Mouse (Mus musculus) liver, embryonic 14.5 days (tissue): ENCODE measurements at regions not wholly inside any gene's neighbourhood (a gene's known extent, or its start where the extent isn't known, plus 50 kb on each side); places are given as distances from the start of the nearest gene placed in this dataset.

ENCODE experiments used
- ATAC-seq: fragments of 200-750 bp; cut with Nextera tagmentation; 2 replicates; pipeline ENCODE4 v1.8.0; 2017; ENCODE audit warnings: moderate number of reproducible peaks, mild to moderate bottlenecking, moderate library complexity; ENCODE audit not compliant: insufficient read depth
- DNase-seq, 3 experiments: peaks; one replicate each; pipeline ENCODE4 v3.0.0-alpha.2; 2012 to 2013; ENCODE audit warnings: low read depth in 3 of 3, low spot score in 3 of 3
- H3K27ac ChIP-seq: fragments of 300-500 bp; sonication (generic); 2 replicates; pipeline ENCODE4 v1.5.1; 2014; ENCODE audit warnings: moderate library complexity, mild to moderate bottlenecking, control low read depth, inconsistent platforms
- H3K27me3 ChIP-seq: fragments of 300-500 bp; sonication (generic); 2 replicates; pipeline ENCODE4 v1.6.1; 2014; ENCODE audit warnings: mild to moderate bottlenecking, low read length, moderate library complexity; ENCODE audit not compliant: control insufficient read depth, insufficient read depth
- H3K36me3 ChIP-seq: fragments of 300-500 bp; sonication (generic); replicated peaks from 2 replicates; pipeline ENCODE4 v1.6.1; 2014; ENCODE audit warnings: low read depth; ENCODE audit not compliant: control insufficient read depth, insufficient read depth
- H3K4me1 ChIP-seq, 2 experiments: fragments of 200-500 bp in 1 of 2; fragments of 300-500 bp in 1 of 2; sonication (generic) in 1 of 2; replicated peaks; 2 replicates each; pipeline ENCODE4 v1.6.1; 2012 to 2014; ENCODE audit warnings: antibody characterized with exemption in 1 of 2, inconsistent platforms in 1 of 2, low read length in 1 of 2; ENCODE audit not compliant: control insufficient read depth in 2 of 2, insufficient read depth in 2 of 2
- H3K4me2 ChIP-seq: fragments of 300-500 bp; sonication (generic); 2 replicates; pipeline ENCODE4 v1.6.1; 2014; ENCODE audit warnings: low read depth, mild to moderate bottlenecking, control low read depth, moderate library complexity
- H3K4me3 ChIP-seq, 2 experiments: fragments of 200-500 bp in 1 of 2; fragments of 300-500 bp in 1 of 2; sonication (generic) in 1 of 2; 2 replicates each; pipeline ENCODE4 v1.5.1; 2012 to 2014; ENCODE audit warnings: low read depth in 2 of 2, low read length in 2 of 2, mild to moderate bottlenecking in 2 of 2, control low read depth in 1 of 2, inconsistent platforms in 1 of 2, moderate library complexity in 1 of 2; ENCODE audit not compliant: insufficient read depth in 1 of 2
- H3K9ac ChIP-seq: fragments of 300-500 bp; sonication (generic); replicated peaks from 2 replicates; pipeline ENCODE4 v1.6.1; 2014; ENCODE audit warnings: mild to moderate bottlenecking, control low read depth, moderate library complexity
- H3K9me3 ChIP-seq: fragments of 300-500 bp; sonication (generic); 2 replicates; pipeline ENCODE4 v1.6.1; 2016; ENCODE audit warnings: low read length, mixed read lengths; ENCODE audit not compliant: control insufficient read depth
- CTCF ChIP-seq: IDR thresholded peaks from 2 replicates; pipeline ENCODE4 v1.5.1; 2016; ENCODE audit warnings: antibody characterized with exemption, low read depth, control low read depth
- EP300 ChIP-seq: IDR thresholded peaks from 2 replicates; pipeline ENCODE4 v1.6.1; 2016; ENCODE audit warnings: antibody characterized with exemption, low read depth
- WGBS: fragments of 180-500 bp; shearing (Covaris S2); extraction: QIAGEN DNeasy Blood & Tissue Kit; methylation state at CpG from one replicate; pipeline ENCODE4 v1.1.7; 2014; ENCODE audit not compliant: insufficient replicate concordance; 5-methylcytosine and 5-hydroxymethylcytosine counted together

DNA sequence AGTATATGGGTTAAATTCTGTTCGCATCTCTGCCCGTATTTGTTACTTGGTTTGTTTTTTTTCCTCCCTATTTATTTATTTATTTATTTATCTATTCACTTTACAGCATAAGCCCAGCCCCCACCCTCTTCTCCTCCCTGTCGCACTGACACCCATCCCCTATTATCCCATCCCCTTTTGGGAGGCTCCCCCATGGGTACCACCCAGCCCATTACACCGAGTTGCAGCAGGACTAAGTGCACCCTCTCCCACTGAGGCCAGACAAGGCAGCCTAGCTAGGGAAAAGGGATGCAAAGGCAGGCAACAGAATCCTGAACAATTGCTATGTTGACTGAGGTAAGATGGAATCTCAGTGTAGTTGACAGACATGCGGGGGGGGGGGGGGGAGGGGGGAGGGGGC, 135.0 kb downstream of the Cxcl12 start:
- H3K27me3 ChIP-seq = no peaks in the 10 kb centered on the region
- no peak overlapping the region for H3K27ac ChIP-seq
- H3K36me3 ChIP-seq = no peaks in the 10 kb centered on the region
- DNase-seq (no peak), ATAC-seq (no peak)
- 46% methylated on average over 4 of the region's 5 CpGs for WGBS
- H3K4me1 ChIP-seq = peaks cover 0 to 12% of the 10 kb centered on the region in 2 experiments; a peak in 2 of 4 replicates
- TF ChIP-seq CTCF (no peak), EP300 (no peak)
- no peak overlapping the region for H3K4me3 ChIP-seq
- H3K4me2 ChIP-seq = no peak overlapping the region
- no peaks in the 10 kb centered on the region for H3K9me3 ChIP-seq
- H3K9ac ChIP-seq = no peak overlapping the region

DNA sequence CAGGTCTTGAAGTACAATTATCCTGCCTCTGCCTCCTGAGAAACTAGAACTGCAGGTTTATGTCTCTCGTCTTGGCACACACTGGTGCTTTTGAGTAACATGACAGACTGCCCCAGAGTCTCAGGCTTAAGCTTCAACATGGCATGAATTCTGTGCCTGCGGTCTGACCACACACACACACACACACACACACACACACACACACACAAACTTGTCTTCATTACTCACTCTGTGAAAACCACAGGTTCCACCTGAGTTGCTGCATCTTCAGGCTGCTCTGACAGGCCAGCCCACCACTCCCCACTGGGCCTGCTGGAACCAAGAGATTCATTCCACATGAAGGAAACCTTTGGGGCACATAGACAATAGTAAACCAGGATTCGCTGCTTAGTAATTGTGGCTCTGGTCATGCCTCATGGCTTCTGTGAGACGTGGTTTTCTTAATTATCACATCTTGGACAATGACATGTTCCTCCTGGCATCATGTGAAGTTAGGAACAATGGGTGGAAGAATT, 137.5 kb downstream of the Cxcl12 start:
- Histone ChIP-seq H3K4me2 (no peak overlapping the region), H3K27me3 (no peaks in the 10 kb centered on the region), H3K4me3 (no peak overlapping the region), H3K4me1 (no peaks in the 10 kb centered on the region; a peak in 1 of 4 replicates), H3K27ac (no peak overlapping the region), H3K36me3 (no peaks in the 10 kb centered on the region), H3K9ac (no peak overlapping the region), H3K9me3 (no peaks in the 10 kb centered on the region)
- ATAC-seq = no peak
- WGBS = 55% methylated on average over 4 of the region's 4 CpGs
- TF ChIP-seq CTCF = no peak
- TF ChIP-seq EP300 = no peak
- no peak for DNase-seq

DNA sequence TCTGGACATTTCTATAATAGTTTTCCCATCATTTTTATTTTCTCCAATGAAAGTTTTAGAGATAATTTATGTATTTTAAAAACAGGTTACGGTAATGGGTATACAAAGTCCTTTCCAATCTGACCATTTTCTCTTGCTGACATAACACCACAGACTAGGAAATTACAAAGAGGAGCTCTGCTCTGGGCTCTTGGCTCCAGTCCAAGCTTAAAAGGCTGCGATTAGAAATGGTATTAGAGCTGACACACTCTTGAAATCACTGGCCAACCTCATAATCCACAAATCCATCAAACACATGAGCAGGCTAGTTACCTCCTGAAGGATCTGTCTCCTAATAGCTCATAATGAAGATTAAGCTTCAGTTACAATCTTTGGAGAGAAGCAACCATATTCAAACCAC, 140.3 kb downstream of the Cxcl12 start:
- 45% methylated on average over 2 of the region's 2 CpGs for WGBS
- no peaks in the 10 kb centered on the region for H3K27me3 ChIP-seq

DNA sequence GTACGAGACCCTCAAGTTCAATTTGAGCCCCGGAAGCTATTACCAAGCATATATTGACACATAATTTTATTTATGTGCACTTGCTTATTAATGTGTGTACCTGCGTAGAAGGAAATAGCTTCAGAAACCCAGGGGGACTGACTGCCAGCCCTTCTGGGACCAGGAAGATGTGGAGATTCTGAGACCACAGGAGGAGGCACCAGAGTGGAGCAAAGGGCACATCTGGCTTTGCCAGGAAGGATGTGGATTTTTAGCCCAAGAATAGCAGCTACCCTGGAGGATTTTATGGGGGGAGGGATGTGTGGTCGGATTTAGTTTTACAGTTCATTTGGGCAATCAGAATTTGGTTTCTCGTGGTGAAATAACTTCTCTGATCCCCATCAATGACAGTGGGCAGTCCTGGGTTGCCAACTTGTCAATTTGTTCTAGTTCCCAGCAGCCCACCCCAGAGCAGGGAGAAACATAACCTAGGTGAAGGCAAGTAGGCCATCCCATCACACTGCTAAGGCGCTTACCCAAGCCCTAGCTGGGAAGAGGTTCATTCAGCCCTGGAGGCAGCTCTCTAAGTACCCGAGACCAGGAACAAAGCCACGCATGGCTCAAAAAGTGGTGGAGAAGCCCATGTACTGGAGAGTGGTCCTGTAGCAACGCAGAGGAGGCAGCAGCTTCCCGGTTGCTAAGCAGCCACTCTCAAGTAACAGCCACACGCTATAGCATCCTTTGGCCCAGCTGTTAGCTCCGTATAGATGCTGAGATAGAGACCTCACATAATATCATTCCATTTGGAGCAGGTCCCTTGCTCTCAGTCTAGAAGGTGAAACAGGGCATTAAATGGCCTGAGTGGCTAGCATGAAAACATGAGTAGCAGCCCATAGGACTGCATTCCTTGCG, 144.8 kb downstream of the Cxcl12 start:
- Histone ChIP-seq H3K4me3 (no peak overlapping the region), H3K9me3 (no peaks in the 10 kb centered on the region), H3K36me3 (no peaks in the 10 kb centered on the region), H3K27ac (no peak overlapping the region), H3K27me3 (no peaks in the 10 kb centered on the region), H3K9ac (no peak overlapping the region), H3K4me1 (no peaks in the 10 kb centered on the region), H3K4me2 (no peak overlapping the region)
- TF ChIP-seq CTCF (no peak), EP300 (no peak)
- ATAC-seq (no peak), DNase-seq (no peak)
- WGBS = 52% methylated on average over 13 of the region's 13 CpGs

More for the DNA sequence above, 140.3 kb downstream of the Cxcl12 start:
- Histone ChIP-seq H3K27ac (no peak overlapping the region), H3K9me3 (no peaks in the 10 kb centered on the region), H3K9ac (no peak overlapping the region), H3K36me3 (no peaks in the 10 kb centered on the region), H3K4me1 (no peaks in the 10 kb centered on the region), H3K4me2 (no peak overlapping the region), H3K4me3 (no peak overlapping the region)
- TF ChIP-seq CTCF (no peak), EP300 (no peak)
- DNase-seq (no peak), ATAC-seq (no peak)

DNA sequence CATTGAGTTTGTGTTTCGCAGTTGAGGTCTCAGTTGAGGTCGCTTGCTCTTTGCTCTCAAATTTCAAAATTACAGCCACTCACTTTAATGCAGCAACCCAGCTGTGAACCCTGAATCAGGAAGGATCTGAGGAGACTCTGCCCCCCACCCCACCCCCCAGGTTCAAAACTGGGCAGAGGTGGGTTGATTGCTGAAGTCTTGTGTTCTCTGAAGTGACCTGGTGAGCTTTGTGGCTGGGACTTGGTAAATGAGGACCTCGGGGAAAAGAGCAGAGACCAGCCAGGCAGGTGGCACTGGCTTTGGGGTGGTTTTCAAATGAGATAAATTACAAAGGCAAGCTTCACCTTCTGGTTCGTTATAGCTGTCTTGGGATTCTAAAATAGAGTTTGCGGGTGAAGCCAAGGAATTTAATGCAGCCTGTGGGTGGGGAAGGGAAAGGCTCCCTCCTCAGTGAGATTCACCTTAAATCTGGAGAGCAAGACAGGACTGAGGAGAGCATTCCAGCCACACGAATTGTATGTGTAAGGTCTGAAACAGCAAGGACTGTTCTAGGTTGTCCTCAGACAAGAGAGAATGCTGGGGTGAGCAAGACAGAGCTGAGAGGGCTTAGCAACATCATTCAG, 145.7 kb downstream of the Cxcl12 start:
- TF ChIP-seq EP300 (no peak), CTCF (no peak)
- no peak overlapping the region for H3K27ac ChIP-seq
- H3K27me3 ChIP-seq = no peaks in the 10 kb centered on the region
- H3K4me3 ChIP-seq = no peak overlapping the region
- no peaks in the 10 kb centered on the region for H3K4me1 ChIP-seq
- ATAC-seq (no peak), DNase-seq (no peak)
- H3K36me3 ChIP-seq = no peaks in the 10 kb centered on the region
- 46% methylated on average over 6 of the region's 6 CpGs for WGBS
- no peak overlapping the region for H3K4me2 ChIP-seq
- H3K9me3 ChIP-seq = no peaks in the 10 kb centered on the region
- no peak overlapping the region for H3K9ac ChIP-seq
